Mouse (Mus musculus): Measurements from ENCODE around the gene Ctsz.

- TF ChIP-seq CTCF (IDR thresholded peaks at IDR 0.05; ENCODE audit: low read depth) (no peak), EP300 (IDR thresholded peaks at IDR 0.05; ENCODE audit: low read depth) (no peak)
Measured at GRCm38 (mm10) chr2:174424301-174425085, 14.3 kb downstream of the Ctsz start.

Data from liver, postnatal 0 days (tissue).